Mouse (Mus musculus) frontal cortex, postnatal 14 days (tissue): ENCODE measurements at regions not wholly inside any gene's neighbourhood (a gene's known extent, or its start where the extent isn't known, plus 50 kb on each side); places are given as distances from the start of the nearest gene placed in this dataset.
A peak's percentile ranks its signal among the peaks of the same experiment; 100 is the strongest.

Experiments
- DNase-seq, 2 experiments: peaks; one replicate each; pipeline ENCODE4 v3.0.0; 2022; ENCODE audit warnings: low spot score in 2 of 2

DNA sequence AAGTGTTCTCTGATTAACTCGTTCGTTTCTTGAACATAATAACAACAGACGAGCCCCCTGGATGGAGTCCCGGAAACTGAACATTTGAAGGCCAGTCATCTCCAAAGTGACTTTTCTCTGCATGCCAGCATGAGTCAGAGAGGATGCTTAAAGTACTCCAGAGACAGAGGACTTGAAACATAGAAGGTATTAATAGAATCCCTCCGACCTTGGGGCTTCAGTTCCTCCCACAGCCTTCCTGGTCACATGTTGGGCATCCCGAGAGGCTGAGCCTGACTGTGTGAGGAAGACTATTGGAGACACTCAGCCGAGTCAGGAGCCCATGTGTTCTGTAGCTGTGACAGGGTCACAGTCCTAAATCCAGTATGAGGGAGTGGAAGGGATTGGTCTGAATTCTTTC, 232.7 kb upstream of the Serp2 start:
- no peak for DNase-seq

- no peak for DNase-seq
Measured at GRCm38 (mm10) chr14:76787601-76788000, 230.9 kb upstream of the Serp2 start.

DNA sequence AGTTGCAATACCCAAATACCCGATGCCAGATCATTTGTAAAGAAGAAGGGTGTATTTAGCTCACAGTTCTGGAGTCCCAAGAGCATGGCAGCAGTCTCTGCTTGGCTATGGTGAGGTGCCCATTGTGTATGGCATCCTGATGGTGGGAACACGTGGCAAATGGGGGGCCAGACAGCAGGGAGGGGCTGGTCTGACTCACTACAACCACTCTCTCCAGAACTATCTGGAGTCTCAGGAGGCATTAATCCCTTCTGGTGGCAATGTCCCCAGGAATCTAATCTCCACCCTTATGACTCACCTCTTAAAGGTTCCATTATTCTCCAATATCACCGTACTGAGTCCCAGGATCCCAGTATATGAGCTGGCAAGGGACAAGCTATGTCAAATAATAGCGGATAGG, 229.5 kb upstream of the Serp2 start:
- DNase-seq, result no peak

- DNase-seq, result no peak
Measured at GRCm38 (mm10) chr14:76781524-76781880, 224.8 kb upstream of the Serp2 start.

DNA sequence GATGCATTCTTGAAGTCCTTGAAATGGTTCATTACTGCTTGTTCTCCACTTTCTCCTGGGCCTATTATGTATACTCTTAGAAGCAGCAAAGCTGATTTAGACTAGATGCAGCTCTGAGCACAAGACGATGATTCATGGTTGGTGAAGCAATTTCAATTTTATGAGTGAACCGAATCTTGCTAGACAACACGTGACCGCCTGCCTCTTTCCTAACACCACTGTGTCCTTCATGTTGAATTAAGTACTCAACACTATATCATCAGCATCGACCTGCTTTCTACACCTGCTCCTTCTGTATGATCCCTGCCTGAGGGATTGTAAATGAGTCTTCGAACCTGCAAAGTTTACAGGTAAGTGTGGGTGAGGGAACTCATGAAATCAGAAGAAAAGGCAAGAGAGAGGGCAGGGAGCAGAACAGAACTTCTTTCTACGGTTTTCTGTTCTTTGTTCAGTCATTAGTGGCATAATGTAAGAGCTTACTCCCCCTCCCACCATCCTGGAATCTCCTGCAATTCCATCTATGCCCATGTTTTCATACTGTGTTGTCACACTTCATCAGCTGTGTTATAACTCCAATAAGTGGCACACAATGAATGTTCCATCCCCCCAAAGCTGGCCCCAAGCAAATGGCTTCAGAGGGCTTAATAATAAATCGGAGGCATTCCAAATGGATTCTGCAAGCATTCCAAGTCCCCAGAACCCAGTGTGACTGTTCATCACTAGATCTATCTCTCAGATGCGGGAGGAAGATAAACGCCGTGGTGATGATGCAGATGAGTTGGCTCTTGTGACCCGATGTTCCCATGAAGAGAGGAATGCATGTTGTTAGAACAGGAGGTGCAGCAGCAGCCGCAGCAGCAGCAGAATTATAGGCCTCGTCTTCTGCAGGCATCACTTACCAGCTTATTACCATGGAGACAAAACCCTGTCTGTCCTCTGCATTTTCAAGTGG, 224.2 kb upstream of the Serp2 start:
- DNase-seq, result no peak

DNA sequence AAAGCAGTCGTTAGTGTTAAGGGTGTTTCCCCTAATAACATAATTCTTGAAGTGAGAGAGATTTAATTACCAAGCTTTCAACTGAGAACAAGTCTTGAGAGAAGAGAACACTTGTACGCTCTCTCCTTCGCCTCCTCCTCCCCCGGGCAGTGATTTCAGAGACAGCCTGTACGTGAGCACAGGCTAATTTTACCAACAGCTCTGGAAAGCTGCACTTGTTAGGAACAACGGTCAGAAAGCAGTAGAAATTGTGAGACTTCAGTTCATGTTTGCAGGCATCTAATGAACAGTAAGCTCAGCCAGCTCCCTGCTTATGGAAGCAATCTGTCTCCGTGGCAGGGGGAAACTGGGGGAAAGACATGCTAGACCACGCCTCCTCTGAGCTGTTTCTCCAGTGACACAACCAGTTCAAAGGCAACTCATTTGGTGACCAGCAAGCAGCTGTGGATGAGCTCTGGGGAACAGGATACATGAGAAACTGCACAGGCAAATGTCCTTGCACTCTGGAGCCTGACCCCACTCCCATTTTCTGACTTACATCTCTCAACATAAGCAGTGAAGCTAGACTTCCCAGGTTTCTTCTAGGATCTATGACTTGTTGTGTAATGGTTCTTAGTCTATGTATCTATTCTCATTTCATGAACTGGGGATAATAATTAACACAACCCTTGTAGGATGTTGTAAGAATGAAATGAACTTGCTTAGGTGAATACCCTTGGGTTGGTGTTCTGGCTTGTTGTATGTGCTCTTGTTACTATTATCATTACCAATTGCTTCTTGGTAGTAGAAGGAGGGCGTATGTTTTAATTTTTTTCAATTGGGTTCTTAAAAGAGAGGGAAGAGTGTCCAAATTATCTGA, 222.1 kb upstream of the Serp2 start:
- peak in 1 of 2 experiments; percentile 61 for DNase-seq

DNA sequence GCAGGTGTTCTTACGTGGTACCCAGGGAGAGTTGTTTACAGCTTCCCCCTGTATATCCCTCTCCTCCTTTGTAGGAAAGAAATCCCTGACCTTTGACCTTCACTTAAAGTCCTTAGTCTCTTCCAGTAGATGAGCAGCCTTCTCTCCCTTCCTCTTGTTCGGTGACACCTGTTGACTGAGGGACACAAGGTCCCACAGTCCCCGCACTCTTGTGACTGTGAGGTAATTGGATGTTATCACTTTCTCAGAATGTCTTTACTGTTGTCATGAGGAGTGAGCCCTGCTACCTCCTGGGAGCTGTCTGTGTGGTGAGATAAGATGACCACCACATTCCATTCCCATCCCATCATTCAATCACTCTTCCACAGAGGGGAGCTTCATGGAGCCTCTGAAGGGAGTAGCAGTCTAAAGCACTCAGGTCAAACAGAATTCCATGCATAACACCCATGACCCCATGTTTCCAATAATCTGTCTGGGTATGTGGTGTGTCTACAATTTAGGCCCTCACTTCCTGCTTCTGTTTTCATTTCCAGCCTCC, 218.8 kb upstream of the Serp2 start:
- no peak for DNase-seq

DNA sequence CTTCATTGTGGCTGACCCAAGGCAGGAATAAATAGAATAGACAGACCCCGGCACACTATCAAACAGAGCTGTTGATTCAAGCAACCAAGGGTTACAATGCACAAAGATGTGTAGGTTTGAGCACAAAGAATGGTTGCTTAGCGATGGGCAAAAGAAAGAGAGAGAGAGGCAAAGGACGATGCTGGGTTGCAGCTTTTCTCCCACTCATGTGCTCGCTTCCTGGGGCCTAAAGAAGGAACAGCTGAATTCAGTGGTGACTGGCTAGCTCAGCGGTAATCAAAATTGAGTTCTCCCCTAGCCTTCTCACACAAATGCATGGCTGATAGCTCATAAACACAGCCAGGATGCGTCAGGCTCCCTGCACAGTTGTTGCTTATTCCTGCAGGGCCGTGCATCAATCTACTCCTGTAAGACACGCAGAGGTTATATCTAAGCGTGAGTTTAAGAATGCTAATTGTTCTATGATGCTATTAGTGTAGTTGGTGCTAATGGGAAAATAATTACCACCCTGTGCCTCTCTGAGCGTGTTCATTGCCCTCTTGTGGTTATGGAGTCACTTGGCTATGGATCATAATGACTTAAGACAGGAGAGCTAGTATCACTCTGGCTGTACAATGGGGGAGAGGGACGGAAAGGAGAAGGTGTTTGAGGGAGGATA, 216.2 kb upstream of the Serp2 start:
- DNase-seq, result peak in 1 of 2 experiments; percentile 7

GRCm38 (mm10) chr14:76770106-76770505, 213.4 kb upstream of the Serp2 start:
- no peak for DNase-seq

DNA sequence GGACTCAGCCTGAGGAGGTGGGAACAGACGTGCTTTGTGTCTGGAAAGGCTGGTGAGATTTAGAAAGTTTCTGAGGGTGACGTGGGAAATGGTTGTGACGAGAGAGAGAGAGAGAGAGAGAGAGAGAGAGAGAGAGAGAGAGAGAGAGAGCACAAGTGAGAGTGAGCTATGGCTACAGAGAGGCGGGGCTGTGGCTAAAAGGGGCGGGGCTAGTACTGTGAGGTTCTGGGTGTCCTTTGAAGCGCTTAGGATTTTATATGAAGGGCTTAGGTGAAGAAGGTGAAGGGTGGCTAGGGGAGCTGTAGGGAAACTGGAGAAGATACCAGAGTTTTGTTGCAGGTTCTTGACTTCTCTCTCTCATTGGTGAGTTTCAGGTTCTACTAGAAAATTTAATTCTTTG, 210.6 kb upstream of the Serp2 start:
- no peak for DNase-seq

DNA sequence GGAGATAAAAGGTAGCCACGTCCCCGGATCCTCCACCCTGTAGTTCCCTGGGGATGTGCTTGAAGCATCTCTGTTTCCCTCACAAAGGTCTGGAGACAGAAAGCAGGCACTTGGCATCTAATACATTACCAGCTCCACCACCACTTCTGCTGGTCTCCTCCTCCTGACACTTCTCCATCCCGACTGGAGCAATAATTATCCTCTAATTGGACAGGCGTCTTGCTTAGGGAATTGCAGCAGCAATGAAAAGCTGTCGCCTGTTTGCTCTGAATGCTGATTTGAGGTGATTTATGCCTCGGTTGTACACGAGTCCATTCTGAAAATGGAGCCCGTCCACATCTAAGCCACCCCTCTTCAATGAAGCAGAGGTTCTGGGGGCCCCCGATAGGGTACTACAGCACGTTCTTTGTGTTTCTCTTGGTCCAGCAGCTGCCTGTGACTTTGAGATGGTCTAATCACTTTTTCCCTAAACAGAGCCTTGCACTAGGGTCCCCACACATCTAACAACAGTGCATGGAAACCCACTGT, 209.6 kb upstream of the Serp2 start:
- no peak for DNase-seq

DNA sequence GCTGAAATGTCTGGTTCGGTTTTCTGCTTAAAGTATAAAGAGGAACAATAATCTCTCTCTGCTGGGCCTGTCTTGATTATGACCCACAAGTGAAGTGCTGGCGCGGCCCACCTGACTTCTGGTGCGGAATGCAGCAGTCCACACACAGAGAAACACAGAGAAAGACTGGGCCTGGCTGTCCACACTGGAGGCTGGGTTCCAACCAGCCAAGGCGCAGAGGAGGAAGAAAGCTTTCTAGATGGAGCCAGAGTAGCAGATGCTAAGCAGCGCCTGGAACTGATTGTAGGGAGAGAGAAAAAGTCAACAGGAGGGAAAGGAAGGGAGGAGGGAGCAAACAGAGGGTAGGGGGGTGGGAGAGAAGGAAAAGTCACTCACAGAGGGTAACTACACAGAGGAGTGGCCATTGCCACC, 208.4 kb upstream of the Serp2 start:
- no peak for DNase-seq

GRCm38 (mm10) chr14:76764390-76764796, 207.7 kb upstream of the Serp2 start:
- DNase-seq, result peak in 1 of 2 experiments; percentile 62

GRCm38 (mm10) chr14:76763539-76763938, 206.8 kb upstream of the Serp2 start:
- no peak for DNase-seq

DNA sequence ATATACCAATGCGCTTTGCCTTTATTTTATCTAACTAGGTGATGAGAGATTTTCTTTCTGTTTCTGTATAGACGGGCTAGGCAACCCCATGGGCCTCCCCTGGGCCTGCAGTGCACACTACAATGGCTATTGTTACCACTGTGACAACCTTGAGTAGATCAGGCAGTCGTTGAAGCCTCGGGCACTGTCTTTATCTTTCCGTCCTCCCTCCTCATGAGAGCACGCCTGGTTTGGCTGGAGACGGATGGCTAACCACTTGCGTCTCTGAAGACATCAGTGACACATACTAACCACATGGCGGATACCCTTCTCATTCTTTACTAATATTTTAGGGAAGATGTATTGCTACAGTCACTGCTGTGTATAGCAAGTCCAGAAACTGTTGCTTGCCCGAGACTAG, 206.1 kb upstream of the Serp2 start:
- no peak for DNase-seq

DNA sequence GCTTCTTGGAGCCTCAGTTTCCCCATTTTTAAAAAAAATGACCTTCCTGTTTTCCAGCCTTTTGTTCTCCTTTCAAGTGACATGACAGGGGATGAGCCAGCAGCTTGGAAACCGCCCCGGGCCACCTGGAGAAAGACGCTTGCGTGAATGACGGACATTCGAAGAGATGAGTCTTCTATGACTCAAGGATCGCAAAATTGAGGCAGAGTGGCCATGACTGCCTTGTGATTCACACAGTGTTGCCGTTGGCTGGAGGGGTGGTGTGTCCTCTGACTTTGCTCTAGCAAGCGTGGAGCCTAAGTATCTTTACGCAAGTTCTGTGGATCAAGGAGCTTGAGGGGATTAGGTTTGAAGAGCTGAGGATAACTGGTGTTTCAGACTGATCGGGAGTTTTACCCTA, 205.0 kb upstream of the Serp2 start:
- DNase-seq, result no peak

- DNase-seq, result no peak
Measured at GRCm38 (mm10) chr14:76761274-76761673, 204.6 kb upstream of the Serp2 start.

DNA sequence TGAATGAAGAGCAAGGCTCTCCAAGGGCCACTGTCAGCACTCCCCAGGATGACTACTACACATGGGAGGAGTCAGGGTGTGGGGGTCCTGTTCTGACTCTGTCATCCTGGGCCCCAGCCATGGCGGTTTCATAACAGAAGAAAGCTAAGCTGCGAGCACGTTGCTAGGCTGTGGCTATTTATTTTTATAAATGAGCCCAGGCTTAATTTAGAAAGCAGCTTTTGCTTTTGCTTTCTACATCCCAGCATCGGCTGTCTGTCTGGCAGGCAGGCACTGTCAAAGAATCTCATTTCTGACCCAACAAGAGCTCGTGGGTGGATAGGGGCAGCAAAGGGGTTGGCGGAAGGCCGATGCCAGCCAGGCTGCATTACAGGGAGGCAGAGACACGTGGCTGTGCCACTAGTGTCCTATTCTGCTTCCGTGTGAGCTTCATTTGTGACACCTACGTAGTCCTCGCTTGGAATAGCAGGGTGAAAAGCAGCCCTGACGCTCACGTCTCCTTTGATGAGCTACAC, 203.9 kb upstream of the Serp2 start:
- DNase-seq, result peak; percentile 56 to 78

- DNase-seq, result no peak
Measured at GRCm38 (mm10) chr14:76759377-76759776, 202.7 kb upstream of the Serp2 start.

DNA sequence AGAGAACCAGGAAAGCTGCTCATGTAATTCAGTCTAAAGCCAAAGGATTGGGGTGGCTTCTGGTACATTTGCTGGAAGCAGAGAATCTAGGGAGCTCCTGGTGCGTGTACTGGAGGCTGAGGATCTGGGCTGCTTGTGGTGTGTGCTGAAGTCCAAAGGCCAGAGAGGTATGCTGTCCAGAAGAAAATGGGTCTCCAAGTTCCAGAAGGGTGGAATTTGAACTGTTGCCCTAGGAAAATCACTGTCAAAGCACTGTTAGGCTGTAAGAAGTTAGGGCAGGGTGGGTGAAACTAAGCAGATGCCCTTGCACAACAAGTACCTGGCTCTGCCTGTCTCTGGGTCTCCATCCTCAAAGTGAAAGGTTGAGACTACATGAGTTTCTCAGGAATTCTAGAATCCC, 201.9 kb upstream of the Serp2 start:
- no peak for DNase-seq

DNA sequence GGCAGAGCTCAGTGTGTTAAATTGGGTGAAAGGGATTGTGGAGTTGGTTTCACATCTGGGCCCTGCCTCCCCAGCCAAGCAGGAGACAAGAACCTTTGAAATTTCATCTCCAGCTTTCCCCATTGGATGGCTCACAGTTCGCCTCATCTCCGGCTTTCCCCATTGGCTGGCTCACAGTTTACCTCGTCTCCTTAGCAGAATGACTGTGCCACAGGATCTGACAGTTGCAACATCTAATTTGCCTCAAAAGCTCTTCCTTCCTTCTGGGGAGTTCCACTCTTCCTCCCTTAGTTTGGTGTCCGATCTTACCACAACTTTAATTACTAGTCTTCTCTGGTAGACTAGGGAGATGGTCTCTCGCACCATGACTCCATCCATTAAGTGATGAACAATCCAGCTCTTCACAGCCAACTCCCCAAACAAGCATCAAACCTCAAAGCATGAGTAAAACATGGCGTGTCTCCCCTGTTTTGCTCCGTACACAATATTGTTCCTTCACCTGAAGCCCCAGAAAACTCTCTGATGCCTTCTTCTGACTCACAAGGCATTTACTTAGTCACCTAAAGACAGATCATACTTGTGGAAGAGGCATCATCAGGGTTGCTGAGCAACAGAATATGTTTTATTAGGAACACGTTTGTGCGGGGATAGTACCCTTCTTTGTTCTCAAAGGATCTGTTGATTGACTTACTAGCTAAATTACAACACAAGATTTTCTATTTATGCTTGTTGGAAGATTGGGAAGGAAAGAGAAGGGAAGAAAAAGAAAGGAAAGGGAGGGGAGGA, 199.1 kb upstream of the Serp2 start:
- no peak for DNase-seq
